Mouse (Mus musculus) liver, embryonic 14.5 days (tissue): ENCODE measurements at regions not wholly inside any gene's neighbourhood (a gene's known extent, or its start where the extent isn't known, plus 50 kb on each side); places are given as distances from the start of the nearest gene placed in this dataset.

Experiments used
- CTCF ChIP-seq: IDR thresholded peaks from 2 replicates; pipeline ENCODE4 v1.5.1; 2016; ENCODE audit warnings: antibody characterized with exemption, low read depth, control low read depth
- EP300 ChIP-seq: IDR thresholded peaks from 2 replicates; pipeline ENCODE4 v1.6.1; 2016; ENCODE audit warnings: antibody characterized with exemption, low read depth

GRCm38 (mm10) chr11:114513446-114513845, 154.9 kb upstream of the Rpl38 start:
- no peak for TF ChIP-seq CTCF
- no peak for TF ChIP-seq EP300
